Mouse (Mus musculus): Measurements from ENCODE around the gene Disc1. TPM values are rescaled to one million over a fixed set of nuclear protein-coding genes. Genes with fewer than 3 reads are reported as not detected.
A peak's percentile ranks its signal among the peaks of the same experiment; 100 is the strongest.

The Disc1 gene
- total RNA-seq, 2 experiments from 2014 or later = 4.1 to 4.3 TPM

- DNase-seq = no peak
- intact Hi-C loops (cut with DNase I) = loop anchor here (5.0 to 10.0 kb wide), 3 partner anchors 102 to 807 kb away; partner anchors contain the start of gene Sipa1l2
Measured at GRCm38 (mm10) chr8:125065596-125065995, 11.6 kb downstream of the Disc1 start.

- DNase-seq = peak; percentile 88 to 89
- intact Hi-C loops (cut with DNase I) = loop anchor here (5.0 to 10.0 kb wide), 3 partner anchors 100 to 805 kb away; partner anchors contain the start of gene Sipa1l2
Measured at GRCm38 (mm10) chr8:125066913-125067595, 13.1 kb downstream of the Disc1 start.

- intact Hi-C loops (cut with DNase I) = loop anchor here (5.0 to 10.0 kb wide), 3 partner anchors 100 to 805 kb away; partner anchors contain the start of gene Sipa1l2
- peak; percentile 64 to 70 for DNase-seq
Measured at GRCm38 (mm10) chr8:125067596-125067960, 13.6 kb downstream of the Disc1 start.

- DNase-seq = no peak
- intact Hi-C loops (cut with DNase I) = loop anchor here (5.0 to 10.0 kb wide), 3 partner anchors 99 to 804 kb away; partner anchors contain the start of gene Sipa1l2
Measured at GRCm38 (mm10) chr8:125068146-125068905, 14.3 kb downstream of the Disc1 start.

GRCm38 (mm10) chr8:125069304-125069703, 15.3 kb downstream of the Disc1 start:
- no peak for DNase-seq

GRCm38 (mm10) chr8:125069733-125070132, 15.7 kb downstream of the Disc1 start:
- intact Hi-C loops (cut with DNase I) = loop anchor here (5.0 to 10.0 kb wide), 3 partner anchors 98 to 803 kb away; partner anchors contain the start of gene Sipa1l2
- DNase-seq = no peak

More at GRCm38 (mm10) chr8:125069304-125069703, 15.3 kb downstream of the Disc1 start:
- intact Hi-C loops (cut with DNase I) = loop anchor here (5.0 to 10.0 kb wide), 3 partner anchors 98 to 803 kb away; partner anchors contain the start of gene Sipa1l2

- intact Hi-C loops (cut with DNase I) = no loop called here
- DNase-seq = no peak
Measured at GRCm38 (mm10) chr8:125074141-125074540, 20.1 kb downstream of the Disc1 start.

GRCm38 (mm10) chr8:125074581-125074980, 20.6 kb downstream of the Disc1 start:
- intact Hi-C loops (cut with DNase I) = no loop called here
- no peak for DNase-seq

GRCm38 (mm10) chr8:125075389-125075788, 21.4 kb downstream of the Disc1 start:
- intact Hi-C loops (cut with DNase I) = no loop called here
- DNase-seq = no peak

- intact Hi-C loops (cut with DNase I) = no loop called here
- DNase-seq = no peak
Measured at GRCm38 (mm10) chr8:125077326-125077725, 23.3 kb downstream of the Disc1 start.

- peak; percentile 56 to 61 for DNase-seq
- intact Hi-C loops (cut with DNase I) = no loop called here
Measured at GRCm38 (mm10) chr8:125078771-125079384, 24.9 kb downstream of the Disc1 start.

- no peak for DNase-seq
- intact Hi-C loops (cut with DNase I) = no loop called here
Measured at GRCm38 (mm10) chr8:125080388-125081344, 26.7 kb downstream of the Disc1 start.

- peak; percentile 74 to 79 for DNase-seq
- intact Hi-C loops (cut with DNase I) = no loop called here
Measured at GRCm38 (mm10) chr8:125083746-125084145, 29.8 kb downstream of the Disc1 start.

GRCm38 (mm10) chr8:125084523-125084922, 30.5 kb downstream of the Disc1 start:
- no peak for DNase-seq
- intact Hi-C loops (cut with DNase I) = no loop called here

GRCm38 (mm10) chr8:125090889-125091740, 37.1 kb downstream of the Disc1 start:
- intact Hi-C loops (cut with DNase I) = no loop called here
- peak; percentile 83 to 84 for DNase-seq

- DNase-seq = no peak
- intact Hi-C loops (cut with DNase I) = no loop called here
Measured at GRCm38 (mm10) chr8:125097140-125097539, 43.1 kb downstream of the Disc1 start.

GRCm38 (mm10) chr8:125098050-125098449, 44.1 kb downstream of the Disc1 start:
- peak; percentile 59 to 69 for DNase-seq
- intact Hi-C loops (cut with DNase I) = no loop called here

- intact Hi-C loops (cut with DNase I) = no loop called here
- peak; percentile 45 to 57 for DNase-seq
Measured at GRCm38 (mm10) chr8:125102303-125102702, 48.3 kb downstream of the Disc1 start.

GRCm38 (mm10) chr8:125113171-125113570, 59.2 kb downstream of the Disc1 start:
- intact Hi-C loops (cut with DNase I) = no loop called here
- DNase-seq = no peak

Measured in heart, postnatal 10 days (tissue).